Mouse (Mus musculus) CD4-positive, CD25-positive, alpha-beta regulatory T cell, adult 4 months (primary cell): Measurements from ENCODE around the gene Plekho1. TPM values are rescaled to one million over a fixed set of nuclear protein-coding genes. Genes with fewer than 3 reads are reported as not detected.
A peak's percentile ranks its signal among the peaks of the same experiment; 100 is the strongest.
"Not testable (repeated sequence)": the region's sequence is repeated elsewhere in the genome, so short reads cannot be mapped to it uniquely, and the experiment has no call there.

Experiments used
- ATAC-seq: one replicate; pipeline ENCODE4 v1.8.0; 2017
- polyA plus RNA-seq, 2 experiments: library from polyadenylated mRNA; unstranded; fragments of 100-300 nt; shearing (Covaris generic); gene quantifications; one replicate each; pipeline ENCODE4 v1.2.1; 2017

Plekho1 gene
- polyA plus RNA-seq, result 10 to 100 TPM in 1 of 2 experiments, 1 to 10 TPM in 1; 9.8 to 10.1 TPM

DNA sequence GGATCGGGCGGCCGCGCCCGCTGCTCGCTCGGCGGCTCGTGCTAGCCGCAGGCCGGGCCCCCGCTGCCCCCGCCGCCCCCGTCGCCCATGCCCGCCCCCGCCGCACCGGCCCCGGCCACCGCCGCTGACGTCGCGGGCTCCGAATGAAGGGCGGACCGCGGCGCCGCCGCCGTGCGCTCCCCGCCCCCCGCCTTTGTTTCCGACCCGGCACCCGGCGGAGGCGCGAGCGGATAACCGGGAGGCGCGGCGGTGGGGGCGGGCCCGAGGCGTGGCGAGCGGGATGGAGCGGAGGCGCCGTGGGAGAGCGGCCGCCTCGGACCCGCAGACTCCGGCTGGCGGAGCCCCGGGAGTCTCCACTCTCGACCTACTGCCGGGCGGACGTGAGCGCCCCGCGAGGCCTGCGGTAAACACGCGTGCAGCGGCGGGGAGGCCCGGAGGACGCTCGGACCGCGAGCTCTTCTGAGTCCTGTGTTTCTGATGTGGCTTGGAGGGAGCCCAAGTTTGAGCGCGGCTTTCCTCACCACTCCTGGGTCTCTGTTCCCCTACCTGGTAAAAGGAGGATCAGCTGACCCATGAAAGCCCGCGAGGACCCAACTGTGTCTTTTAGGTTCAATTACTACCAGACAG is at the start of gene Plekho1:
Gene Plekho1, minus strand, starts transcription at position 200 of the 627 bp plus-strand sequence.
- ATAC-seq, result peak; percentile 53

DNA sequence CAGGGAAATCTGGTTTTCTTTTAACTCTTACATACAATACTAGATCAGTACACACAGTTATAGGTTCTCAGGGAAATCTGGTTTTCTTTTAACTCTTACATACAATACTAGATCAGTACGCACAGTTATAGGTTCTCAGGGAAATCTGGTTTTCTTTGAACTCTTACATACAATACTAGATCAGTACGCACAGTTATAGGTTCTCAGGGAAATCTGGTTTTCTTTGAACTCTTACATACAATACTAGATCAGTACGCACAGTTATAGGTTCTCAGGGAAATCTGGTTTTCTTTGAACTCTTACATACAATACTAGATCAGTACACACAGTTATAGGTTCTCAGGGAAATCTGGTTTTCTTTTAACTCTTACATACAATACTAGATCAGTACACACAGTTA is 48.8 kb upstream of the Plekho1 start:
- not testable (repeated sequence) for ATAC-seq

DNA sequence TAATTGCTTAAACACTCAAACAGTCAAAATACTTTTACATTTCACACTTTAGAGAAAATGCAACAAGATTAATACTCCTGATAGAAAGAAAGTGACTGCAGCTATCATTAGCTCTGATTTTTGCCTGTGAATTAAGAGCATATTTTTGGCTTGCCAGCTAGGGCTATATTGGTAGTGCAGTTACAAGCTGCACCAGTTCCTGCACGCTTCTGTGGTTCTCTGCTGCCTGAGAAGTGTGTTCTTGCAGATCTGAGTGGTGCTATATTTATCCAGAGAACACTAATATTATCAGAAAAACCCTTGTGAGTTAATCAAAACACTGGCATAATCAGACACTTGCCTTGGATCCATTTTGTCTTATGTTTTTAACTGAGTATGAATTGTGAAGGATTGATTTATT is 47.3 kb upstream of the Plekho1 start:
- ATAC-seq, result no peak

DNA sequence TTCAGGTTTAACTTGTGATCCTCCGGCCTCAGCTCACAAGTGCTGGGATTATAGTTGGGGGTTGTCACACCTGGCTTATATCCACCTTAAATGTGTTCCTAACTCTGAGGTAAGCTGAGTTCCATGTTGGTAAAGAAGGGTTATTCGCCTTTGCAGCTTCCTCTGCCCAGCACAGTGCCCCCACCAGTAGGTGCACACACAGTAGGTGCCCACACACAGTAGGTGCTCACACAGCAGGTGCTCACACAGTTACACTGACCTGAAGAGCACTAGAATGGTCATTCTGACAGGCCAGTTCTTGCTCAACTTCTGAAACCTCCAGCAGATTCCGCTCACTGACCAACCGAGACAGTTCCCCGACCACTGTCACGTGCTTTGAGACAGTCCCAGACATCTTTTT is 45.3 kb upstream of the Plekho1 start:
- no peak for ATAC-seq

DNA sequence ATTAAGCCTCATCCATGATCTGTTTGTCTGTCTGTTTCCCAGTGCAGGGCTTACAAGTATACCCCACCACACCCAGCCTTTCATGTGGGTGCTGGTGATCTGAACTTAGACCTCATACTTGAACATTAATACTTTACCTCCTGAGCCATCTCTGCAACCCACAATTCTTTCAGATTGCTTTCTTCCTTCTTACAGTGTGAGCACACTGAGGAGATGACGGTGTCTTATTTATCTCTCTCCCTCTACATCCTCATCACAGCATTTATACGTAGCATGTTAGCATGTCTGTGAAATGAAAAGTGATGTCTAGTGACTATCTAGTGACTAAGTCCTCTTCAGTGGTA is 44.8 kb upstream of the Plekho1 start:
- ATAC-seq, result peak; percentile 72

DNA sequence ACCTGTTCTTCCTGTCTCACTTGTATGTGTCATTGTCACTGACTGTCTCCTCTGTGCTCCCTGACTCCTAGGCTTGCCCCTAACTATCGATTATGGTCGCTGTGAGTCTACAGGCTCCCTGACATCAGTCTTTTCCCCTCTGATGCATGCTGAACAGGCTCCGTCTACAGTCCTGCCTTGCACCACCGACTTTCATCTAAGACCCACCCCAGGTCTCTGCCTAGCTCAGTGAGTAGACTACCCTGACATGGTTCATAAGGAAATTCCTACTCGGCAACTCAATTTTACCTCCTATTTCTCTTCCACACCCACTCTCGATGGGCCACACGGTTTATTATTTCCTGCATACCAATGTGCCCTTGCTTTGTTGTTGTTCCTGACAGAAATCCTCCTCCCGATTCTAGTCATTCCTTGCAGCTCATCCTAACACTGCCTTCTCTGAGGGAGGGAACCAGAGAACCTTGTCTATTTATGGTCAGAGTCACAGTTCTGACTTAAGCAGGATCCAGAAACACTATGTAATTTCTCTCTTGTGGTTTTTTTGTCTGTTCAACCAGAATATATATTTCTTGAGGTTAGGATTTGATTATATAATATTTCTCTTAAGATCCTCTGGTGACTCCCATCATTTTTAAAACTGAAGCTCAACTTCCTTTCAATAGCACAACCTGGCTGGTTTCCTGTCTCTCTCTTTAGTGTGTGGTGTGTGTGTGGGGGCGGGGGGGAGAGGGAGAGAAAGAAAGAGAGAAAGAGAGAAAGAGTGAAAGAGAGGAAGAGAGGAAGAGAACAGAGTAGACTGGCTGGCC is 44.3 kb upstream of the Plekho1 start:
- ATAC-seq, result peak; percentile 80

DNA sequence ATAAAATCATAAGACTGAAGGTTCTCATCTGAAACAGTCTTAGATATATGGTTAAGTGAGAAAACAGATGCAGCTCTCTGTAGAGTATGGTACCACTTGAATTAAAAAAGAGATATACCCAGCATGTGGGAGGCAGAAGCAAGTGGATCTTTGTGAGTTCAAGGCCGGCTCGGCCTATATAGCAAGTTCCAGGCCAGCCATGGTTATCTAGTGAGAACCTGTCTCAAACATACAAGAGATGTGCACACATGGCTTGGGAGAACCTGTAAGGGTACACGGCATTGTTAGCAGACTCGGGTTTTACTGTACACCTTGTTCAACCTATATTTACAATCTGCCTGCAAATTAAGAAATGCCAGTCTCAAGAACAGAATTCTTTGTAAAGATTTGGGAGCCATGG is 43.0 kb upstream of the Plekho1 start:
- no peak for ATAC-seq

DNA sequence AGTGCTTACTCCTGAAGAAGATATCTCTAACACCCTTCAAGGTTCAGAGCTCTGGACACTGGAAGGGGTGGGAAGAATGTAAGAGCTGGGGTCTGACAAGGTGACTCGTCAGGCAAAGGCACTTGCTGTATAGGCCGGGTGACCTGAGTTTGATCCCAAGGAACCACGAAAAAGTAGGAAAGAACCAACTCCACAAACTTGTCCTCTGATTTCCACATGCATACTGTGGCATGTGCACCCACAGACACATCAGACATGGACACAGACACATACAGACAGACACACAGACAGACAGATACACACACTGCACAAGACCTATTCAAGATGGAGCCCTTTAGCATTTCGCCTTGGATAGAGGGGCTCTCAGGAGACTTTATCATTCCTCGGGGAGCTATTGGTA is 42.4 kb upstream of the Plekho1 start:
- ATAC-seq, result no peak

DNA sequence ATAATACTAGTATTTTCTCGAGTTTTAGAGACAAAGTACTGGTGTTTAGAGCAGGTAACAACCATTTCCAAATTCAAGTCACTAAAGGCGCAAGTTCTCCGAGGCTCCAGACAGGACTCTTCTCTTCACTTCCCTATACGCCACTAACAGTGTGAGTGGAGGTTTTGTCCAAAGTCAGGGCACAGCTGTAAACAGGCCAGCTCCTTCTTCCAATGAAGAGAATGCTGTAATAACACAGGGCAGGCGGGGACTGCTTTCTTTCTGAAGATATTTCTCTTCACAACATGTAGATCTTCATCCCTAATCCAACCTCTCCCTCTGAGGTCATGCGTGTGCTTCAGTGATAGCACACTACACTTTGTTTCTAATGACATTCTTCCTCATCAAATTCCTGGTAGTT is 41.0 kb upstream of the Plekho1 start:
- ATAC-seq, result no peak

DNA sequence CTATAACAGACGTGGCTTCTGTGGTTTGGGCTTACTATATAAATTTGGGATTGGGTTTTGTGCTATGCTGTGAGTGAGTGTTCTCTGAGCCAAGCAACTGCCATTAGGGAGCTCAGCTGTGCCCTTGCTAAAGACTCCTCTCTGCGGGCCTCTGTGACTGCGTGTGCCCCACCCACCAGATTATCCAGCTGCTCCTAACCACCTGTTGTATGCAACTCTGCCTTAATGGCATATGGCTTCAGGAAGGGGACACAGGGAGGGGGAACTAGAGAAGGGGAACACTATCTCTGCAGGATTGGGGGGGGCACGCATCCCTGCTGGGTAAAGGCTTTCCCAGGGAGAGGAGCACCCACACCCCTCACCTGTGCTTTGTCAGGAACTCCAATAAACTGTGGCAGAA is 37.2 kb upstream of the Plekho1 start:
- no peak for ATAC-seq

DNA sequence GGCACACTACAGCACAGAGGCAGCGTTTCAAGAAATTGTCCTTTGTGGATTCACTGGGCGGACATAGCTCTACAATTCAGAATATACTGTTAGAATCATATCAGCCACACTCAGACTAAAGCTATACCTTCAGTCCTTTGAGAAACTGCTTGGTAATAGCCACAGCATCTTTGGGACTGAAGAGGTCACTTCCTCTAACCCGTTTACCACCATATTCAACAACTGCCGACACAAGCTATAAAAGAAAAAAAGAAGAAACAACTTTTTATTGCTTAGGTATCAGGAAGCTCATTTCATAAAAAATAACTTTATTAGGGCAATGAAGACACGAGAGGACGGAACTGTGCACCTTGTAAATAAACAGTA is 36.8 kb upstream of the Plekho1 start:
- ATAC-seq, result no peak

DNA sequence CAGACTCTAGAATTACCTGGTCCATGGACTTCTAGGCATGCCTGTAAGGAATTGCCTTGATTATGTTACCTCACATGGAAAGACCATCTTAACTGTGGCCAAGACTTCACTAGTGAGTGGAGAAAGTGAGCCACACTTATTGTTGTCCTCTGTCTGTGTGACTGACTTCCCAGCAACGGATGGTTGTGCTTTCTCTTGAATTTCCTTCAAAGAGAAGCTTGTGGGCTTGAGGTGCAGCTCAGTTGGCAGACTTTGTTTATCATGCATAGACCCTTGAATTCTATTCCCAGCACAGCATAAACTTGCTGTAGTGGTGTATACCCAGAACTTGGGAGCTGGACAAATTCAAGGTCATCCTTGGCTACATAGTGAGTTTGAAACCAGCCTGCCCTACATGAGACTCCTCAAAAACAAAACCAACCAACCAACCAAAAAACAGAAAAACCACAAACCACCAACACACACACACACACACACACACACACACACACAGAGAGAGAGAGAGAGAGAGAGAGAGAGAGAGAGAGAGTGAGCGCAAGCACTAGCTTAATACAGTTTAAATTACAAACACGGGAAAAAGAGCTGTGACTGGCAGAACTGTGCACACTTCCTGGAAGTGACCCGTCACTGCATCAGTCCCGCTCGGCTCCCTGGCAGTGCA is 36.3 kb upstream of the Plekho1 start:
- peak; percentile 93 for ATAC-seq

DNA sequence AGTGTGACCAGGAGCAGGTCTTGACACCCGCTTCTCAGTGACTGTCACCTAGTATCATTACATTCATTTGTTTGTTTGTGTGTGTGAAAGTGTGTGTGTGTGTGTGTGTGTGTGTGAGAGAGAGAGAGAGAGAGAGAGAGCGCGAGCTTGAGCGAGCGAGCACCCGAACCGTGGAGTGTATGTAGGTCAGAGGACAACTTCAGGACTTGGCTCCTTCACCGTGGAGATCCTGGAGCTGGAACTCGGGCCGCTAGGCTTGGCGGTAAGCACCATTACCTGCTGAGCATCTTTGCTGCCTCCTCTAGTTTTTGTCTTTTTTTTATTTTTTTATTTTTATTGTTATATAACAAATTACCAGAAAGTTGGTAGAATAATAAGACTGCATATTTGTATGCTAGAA is 34.0 kb upstream of the Plekho1 start:
- no peak for ATAC-seq

DNA sequence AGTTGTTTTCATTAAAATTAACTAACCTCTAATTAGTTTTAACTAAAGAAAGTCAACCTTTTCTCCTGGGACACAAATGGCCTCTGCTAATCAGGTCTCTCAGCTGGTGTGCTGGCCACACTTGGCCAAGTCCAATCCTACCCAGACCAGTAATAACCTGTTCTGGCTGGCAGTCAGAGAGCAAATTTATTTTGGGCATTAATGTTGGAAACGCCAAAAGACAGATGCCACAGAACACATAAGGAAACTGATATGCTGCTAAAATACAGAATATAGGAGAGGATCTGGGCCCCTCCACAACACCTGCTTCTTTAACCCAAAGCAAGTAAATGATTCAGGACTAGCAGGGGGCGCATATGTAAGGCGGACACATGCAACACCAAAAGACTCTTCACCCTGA is 33.5 kb upstream of the Plekho1 start:
- no peak for ATAC-seq

DNA sequence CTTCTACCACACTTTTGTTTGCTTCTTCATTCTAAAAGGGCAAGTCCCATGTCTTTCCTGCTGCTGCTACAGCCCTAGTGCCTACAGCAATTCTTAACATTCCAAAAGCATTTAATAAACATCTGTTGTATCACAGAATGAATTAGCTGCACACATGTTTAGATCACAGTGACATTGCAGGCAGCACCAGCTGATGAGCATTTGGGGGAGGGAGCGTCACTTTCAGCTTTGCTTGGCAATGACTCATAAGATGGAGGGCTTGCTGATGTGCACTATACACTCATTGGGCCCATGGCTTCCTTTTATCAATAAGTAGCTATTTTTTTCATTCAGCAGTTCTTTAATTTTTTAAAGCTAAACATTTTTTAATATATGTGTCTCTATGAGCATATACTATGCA is 32.1 kb upstream of the Plekho1 start:
- ATAC-seq, result no peak

DNA sequence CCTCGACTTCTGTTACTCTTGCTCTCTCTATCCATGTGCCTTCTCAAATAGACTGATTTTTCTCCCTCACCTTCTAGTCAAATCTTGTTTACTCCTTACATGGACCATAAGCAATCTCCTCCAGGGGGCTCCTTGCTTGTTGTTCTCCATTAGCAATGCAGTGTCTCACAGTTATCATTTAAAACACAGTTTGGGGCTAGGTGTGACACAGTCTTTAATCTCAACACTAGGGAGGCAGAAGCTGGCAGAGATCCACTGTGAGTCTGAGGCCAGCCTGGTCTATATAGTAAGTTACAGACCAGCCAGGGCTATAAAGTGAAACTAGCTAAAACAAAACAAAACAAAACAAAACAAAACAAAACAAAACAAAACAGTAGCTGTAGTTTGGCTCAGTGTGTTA is 31.3 kb upstream of the Plekho1 start:
- no peak for ATAC-seq

DNA sequence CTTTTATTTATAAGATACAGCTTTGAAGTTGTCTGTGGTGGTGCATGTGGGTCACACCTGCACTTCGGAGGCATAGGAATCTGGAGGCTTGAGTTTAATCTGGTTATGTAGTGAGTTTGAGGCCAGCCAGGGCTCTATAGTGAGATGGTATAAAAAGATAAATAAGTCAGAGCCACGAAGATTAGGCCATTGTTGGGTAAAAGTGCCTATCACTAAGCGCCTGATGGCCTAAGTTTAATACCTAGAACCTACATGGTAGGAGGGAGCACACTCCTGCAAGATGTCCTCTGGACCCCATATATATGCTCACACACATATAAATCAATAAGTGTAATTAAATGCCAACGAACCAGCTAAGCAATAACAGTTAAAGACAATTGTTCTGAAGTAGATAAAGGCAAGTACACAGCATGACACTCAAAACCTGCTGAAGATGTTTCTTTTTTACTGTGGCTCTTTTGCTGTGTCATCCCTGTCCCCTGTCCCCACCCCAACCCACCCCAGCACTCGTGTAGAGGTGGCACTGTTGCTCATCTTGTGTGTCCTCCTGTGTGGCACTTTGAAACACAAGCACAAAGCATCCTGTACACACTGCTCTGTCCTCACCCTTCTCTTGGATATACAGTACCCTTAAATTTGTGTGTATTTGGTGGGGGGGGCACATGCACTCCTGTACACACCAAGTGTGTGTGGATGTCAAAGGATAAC is 25.8 kb upstream of the Plekho1 start:
- ATAC-seq, result no peak

DNA sequence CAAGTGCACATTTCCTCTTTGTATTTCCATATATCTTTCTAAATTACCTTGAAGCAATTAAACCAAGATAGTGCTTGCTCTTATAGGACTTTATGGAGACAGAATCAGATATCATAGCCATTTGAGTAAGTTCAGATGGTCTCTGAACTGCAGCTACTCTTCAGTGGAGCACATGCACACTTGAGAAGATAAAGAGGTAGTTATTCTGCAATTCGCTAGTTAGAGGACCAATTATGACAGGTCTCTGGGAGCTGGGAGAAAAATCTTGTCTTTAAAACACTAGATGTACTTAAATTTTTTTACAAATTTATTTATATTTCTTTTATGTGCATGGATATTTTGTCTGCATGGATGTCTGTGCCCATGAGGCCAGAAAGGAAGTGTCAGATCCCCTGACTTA is 24.9 kb upstream of the Plekho1 start:
- ATAC-seq, result no peak

DNA sequence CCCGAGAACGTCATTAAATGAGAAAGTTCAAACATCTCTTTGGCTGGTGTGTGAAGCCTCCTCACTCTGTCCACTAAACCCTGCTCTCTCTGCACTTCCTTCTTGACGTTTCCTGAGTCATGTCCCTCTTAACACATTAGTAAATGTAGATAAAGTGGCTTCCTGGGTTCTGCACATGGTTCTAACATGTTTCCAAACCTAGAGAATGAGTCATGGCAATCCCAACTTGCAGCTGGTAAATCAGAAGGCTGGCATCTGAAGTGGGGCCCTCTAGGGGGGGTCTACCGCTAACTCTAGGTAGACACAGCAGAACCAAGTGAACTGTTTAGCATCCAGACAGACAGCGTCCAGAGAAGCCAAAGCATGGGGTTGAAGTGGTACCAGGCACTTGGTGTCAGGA is 21.7 kb upstream of the Plekho1 start:
- ATAC-seq, result no peak

DNA sequence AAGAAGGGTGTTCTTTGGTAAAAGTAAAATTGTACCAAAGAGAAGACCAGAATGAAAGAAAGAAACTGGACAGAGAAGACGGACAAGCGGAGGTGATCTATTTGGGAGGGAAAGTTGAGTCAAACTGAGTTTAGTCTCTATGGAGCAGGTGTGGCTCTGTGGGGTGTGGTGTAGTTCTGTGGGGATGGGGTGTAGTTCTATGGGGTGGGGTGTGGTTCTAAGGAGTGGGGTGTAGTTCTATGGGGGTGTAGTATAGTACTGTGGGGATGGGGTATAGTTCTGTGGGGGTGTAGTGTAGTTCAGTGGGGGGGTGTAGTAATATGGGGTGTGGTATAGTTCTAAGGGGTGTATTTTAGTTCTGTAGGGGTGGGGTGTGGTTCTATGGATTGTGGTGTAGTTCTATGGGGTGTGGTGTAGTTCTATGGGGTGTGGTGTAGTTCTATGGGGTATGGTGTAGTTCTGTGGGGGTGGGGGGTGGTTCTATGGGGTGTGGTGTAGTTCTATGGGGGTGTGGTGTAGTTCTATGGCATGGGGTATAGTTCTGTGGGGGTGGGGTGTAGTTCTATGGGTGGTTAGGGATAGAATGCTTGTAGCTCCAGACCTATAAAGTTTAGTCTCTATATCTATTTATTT is 20.6 kb upstream of the Plekho1 start:
- no peak for ATAC-seq

DNA sequence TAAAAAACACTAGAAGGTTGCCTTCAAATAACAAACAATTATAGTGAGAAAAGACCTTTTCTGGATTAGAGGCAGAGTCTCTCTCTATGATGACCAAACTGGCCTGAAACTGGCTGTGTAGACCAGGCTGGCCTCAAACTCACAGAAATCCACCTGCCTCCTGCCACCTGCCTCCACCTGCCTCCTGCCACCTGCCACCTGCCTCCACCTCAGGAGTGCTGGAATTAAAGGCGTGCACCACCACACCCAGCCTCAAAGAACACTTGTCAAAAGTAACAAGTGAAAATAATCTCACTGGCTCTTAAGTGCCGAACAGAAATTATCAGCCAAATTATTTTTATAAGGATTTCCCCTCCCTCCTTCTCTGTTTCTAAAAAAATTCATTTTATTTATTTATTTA is 19.9 kb upstream of the Plekho1 start:
- ATAC-seq, result no peak

DNA sequence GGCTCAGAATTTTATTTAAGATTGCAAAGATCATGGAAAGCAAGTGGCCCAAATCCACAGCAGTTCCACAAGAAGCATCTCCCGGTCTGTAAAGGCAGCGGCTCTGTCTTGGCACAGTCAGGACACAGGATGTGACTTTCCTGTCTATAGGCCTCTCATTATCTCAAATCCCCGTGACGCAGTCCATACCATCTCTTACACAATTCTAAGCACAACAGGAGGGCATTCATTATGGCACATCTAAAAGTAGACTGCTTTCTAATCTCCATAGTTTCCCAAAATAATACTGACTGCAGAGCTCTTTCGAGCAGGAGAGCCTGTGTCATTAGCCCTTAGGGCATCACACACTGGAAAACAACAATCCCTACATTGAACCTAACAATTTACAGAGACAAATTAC is 17.0 kb upstream of the Plekho1 start:
- ATAC-seq, result no peak

DNA sequence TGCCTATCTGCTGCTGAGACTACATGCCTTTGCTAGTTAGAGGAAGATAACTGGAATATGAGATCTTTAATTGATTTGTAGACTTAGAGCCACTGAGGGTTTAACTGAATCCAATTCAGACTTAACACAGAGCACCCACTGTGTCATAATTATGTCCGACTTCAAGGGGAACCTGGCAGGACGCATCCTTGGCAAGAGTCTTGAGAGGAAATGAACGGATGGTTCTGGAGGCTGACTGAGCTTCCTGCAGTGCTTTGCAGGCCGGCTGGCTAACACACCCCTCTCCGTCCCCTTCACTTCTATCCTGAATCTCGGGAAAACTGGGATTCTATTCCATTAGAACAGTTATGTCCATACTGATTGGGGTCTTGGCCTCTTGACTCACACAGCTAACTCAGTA is 12.7 kb upstream of the Plekho1 start:
- no peak for ATAC-seq
